Mouse (Mus musculus) intestine, embryonic 16.5 days (tissue): ENCODE results near the gene Lrrc29. TPM values are rescaled to one million over a fixed set of nuclear protein-coding genes. Genes with fewer than 3 reads are reported as not detected.

Experiments
- ATAC-seq: fragments of 200-750 bp; cut with Nextera tagmentation; 2 replicates; pipeline ENCODE4 v1.8.0; 2017; ENCODE audit warnings: moderate TSS enrichment, moderate library complexity
- H3K27ac ChIP-seq: fragments of 300-500 bp; sonication (generic); 2 replicates; pipeline ENCODE4 v1.5.1; 2014; ENCODE audit warnings: mild to moderate bottlenecking, low read length
- H3K27me3 ChIP-seq: fragments of 300-500 bp; sonication (generic); replicated peaks from 2 replicates; pipeline ENCODE4 v1.6.1; 2014; ENCODE audit warnings: low read length, control low read depth, mixed read lengths; ENCODE audit not compliant: control insufficient read depth, insufficient read depth
- H3K36me3 ChIP-seq: fragments of 300-500 bp; sonication (generic); 2 replicates; pipeline ENCODE4 v1.6.1; 2014; ENCODE audit warnings: low read length, control low read depth; ENCODE audit not compliant: control insufficient read depth, insufficient read depth
- H3K4me1 ChIP-seq: fragments of 300-500 bp; sonication (generic); 2 replicates; pipeline ENCODE4 v1.6.1; 2014; ENCODE audit warnings: low read length, control low read depth, mixed read lengths; ENCODE audit not compliant: control insufficient read depth, insufficient read depth
- H3K4me2 ChIP-seq: fragments of 300-500 bp; sonication (generic); 2 replicates; pipeline ENCODE4 v1.6.1; 2014; ENCODE audit warnings: low read depth, low read length, control low read depth
- H3K4me3 ChIP-seq: fragments of 300-500 bp; sonication (generic); 2 replicates; pipeline ENCODE4 v1.5.1; 2014; ENCODE audit warnings: mild to moderate bottlenecking, low read length
- H3K9ac ChIP-seq: fragments of 300-500 bp; sonication (generic); 2 replicates; pipeline ENCODE4 v1.6.1; 2014; ENCODE audit warnings: low read depth, low read length
- H3K9me3 ChIP-seq: fragments of 300-500 bp; sonication (generic); 2 replicates; pipeline ENCODE4 v1.6.1; 2016; ENCODE audit warnings: low read length, control low read depth; ENCODE audit not compliant: control insufficient read depth
- WGBS: fragments of 180-500 bp; shearing (Covaris S2); extraction: QIAGEN DNeasy Blood & Tissue Kit; methylation state at CpG from one replicate; pipeline ENCODE4 v1.1.7; 2014; 5-methylcytosine and 5-hydroxymethylcytosine counted together
- polyA plus RNA-seq: library from polyadenylated mRNA; unstranded; fragments of >200 nt; fragmentation: Nextera tagmentation; extraction: Ambion mirVana; gene quantifications from 2 replicates; pipeline ENCODE4 v1.2.1, GENCODE M21; 2015

Gene Lrrc29
- polyA plus RNA-seq = 1.5 and 1.8 TPM in 2 replicates

GRCm38 (mm10) chr8:105326141-105326672, at the start of gene Lrrc29, which contains the start of gene Tmem208:
Gene Lrrc29 (minus strand): TSS chr8:105326278.
Gene Tmem208 (plus strand): TSS chr8:105326354.
- Histone ChIP-seq H3K27me3 (no peaks in the 10 kb centered on the region), H3K27ac (peak within 1 kb of the TSS; percentile 87), H3K36me3 (peaks cover 16% of the 10 kb centered on the region), H3K4me1 (peaks cover 23% of the 10 kb centered on the region), H3K9me3 (no peaks in the 10 kb centered on the region), H3K4me2 (peak within 1 kb of the TSS; percentile 76), H3K9ac (peak within 1 kb of the TSS; percentile 88), H3K4me3 (peak within 1 kb of the TSS; percentile 88)
- ATAC-seq = peak; percentile 91
- WGBS = under 1% methylated on average over 36 of the region's 36 CpGs

- H3K36me3 ChIP-seq = no peaks in the 10 kb centered on the region
- no peaks in the 10 kb centered on the region for H3K27me3 ChIP-seq
- ATAC-seq = peak; percentile 63; the same call in 1 of the 2 replicates
- no peak overlapping the region for H3K27ac ChIP-seq
- no peak overlapping the region for H3K9ac ChIP-seq
- 27% methylated on average over 30 of the region's 33 CpGs for WGBS
- H3K4me1 ChIP-seq = peaks cover 3% of the 10 kb centered on the region; the same call in 1 of the 2 replicates
- H3K4me3 ChIP-seq = peak overlapping the region; percentile 15; the same call in 1 of the 2 replicates
- 0 out of 2 replicates have a peak, but pooled peaks cover 3% of the 10 kb centered on the region for H3K9me3 ChIP-seq
- H3K4me2 ChIP-seq = peak overlapping the region; percentile 35
Observed at GRCm38 (mm10) chr8:105374513-105374966, 48.5 kb upstream of the Lrrc29 start.

- H3K4me3 ChIP-seq = no peak within 1 kb of the TSS
- H3K9me3 ChIP-seq = 0 out of 2 replicates have a peak, but pooled peaks cover 3% of the 10 kb centered on the region
- H3K4me2 ChIP-seq = 0 out of 2 replicates have a peak within 1 kb of the TSS, but pooled peaks have one; percentile 35
- no peak for ATAC-seq
- no peaks in the 10 kb centered on the region for H3K36me3 ChIP-seq
- no peak within 1 kb of the TSS for H3K9ac ChIP-seq
- WGBS = 54% methylated on average over 2 of the region's 2 CpGs
- no peaks in the 10 kb centered on the region for H3K27me3 ChIP-seq
- H3K4me1 ChIP-seq = no peaks in the 10 kb centered on the region
- no peak within 1 kb of the TSS for H3K27ac ChIP-seq
Observed at GRCm38 (mm10) chr8:105373032-105373431, 47.0 kb upstream of the Lrrc29 start, which contains the start of gene Plekhg4. Gene Plekhg4 (plus strand): TSS chr8:105373274.

- Histone ChIP-seq H3K4me3 (no peak overlapping the region), H3K27ac (no peak overlapping the region), H3K27me3 (no peaks in the 10 kb centered on the region), H3K4me1 (no peaks in the 10 kb centered on the region), H3K9ac (no peak overlapping the region), H3K36me3 (no peaks in the 10 kb centered on the region), H3K4me2 (no peak overlapping the region), H3K9me3 (0 out of 2 replicates have a peak, but pooled peaks cover 3% of the 10 kb centered on the region)
- 81% methylated on average over 9 of the region's 9 CpGs for WGBS
- ATAC-seq = no peak
Observed at GRCm38 (mm10) chr8:105372473-105372872, 46.4 kb upstream of the Lrrc29 start.

- H3K9ac ChIP-seq = no peak overlapping the region
- H3K4me3 ChIP-seq = no peak overlapping the region
- H3K4me1 ChIP-seq = peaks cover 5% of the 10 kb centered on the region
- H3K36me3 ChIP-seq = no peaks in the 10 kb centered on the region
- no peak for ATAC-seq
- no peaks in the 10 kb centered on the region for H3K9me3 ChIP-seq
- H3K27me3 ChIP-seq = no peaks in the 10 kb centered on the region
- 67% methylated on average over 2 of the region's 2 CpGs for WGBS
- no peak overlapping the region for H3K4me2 ChIP-seq
- H3K27ac ChIP-seq = no peak overlapping the region
Observed at GRCm38 (mm10) chr8:105367107-105367506, 41.0 kb upstream of the Lrrc29 start.

GRCm38 (mm10) chr8:105361751-105362702, 35.9 kb upstream of the Lrrc29 start:
- H3K4me2 ChIP-seq = no peak overlapping the region
- peaks cover 5% of the 10 kb centered on the region for H3K4me1 ChIP-seq
- H3K27me3 ChIP-seq = no peaks in the 10 kb centered on the region
- H3K27ac ChIP-seq = peak overlapping the region; percentile 47
- H3K4me3 ChIP-seq = no peak overlapping the region
- H3K9me3 ChIP-seq = no peaks in the 10 kb centered on the region
- no peaks in the 10 kb centered on the region for H3K36me3 ChIP-seq
- H3K9ac ChIP-seq = no peak overlapping the region
- ATAC-seq = peak; percentile 39
- WGBS = 53% methylated on average over 12 of the region's 12 CpGs

GRCm38 (mm10) chr8:105359646-105360045, 33.6 kb upstream of the Lrrc29 start:
- ATAC-seq = peak; percentile 43; the same call in 1 of the 2 replicates

GRCm38 (mm10) chr8:105359208-105359607, 33.1 kb upstream of the Lrrc29 start:
- Histone ChIP-seq H3K27me3 (no peaks in the 10 kb centered on the region), H3K9ac (no peak overlapping the region), H3K9me3 (no peaks in the 10 kb centered on the region), H3K27ac (no peak overlapping the region), H3K36me3 (no peaks in the 10 kb centered on the region), H3K4me1 (peaks cover 13% of the 10 kb centered on the region), H3K4me3 (no peak overlapping the region), H3K4me2 (no peak overlapping the region)
- ATAC-seq = no peak
- WGBS = 71% methylated on average over 15 of the region's 15 CpGs

More at GRCm38 (mm10) chr8:105359646-105360045, 33.6 kb upstream of the Lrrc29 start:
- Histone ChIP-seq H3K9me3 (no peaks in the 10 kb centered on the region), H3K36me3 (no peaks in the 10 kb centered on the region), H3K4me1 (peaks cover 13% of the 10 kb centered on the region), H3K9ac (no peak overlapping the region), H3K27ac (no peak overlapping the region), H3K4me2 (no peak overlapping the region), H3K4me3 (no peak overlapping the region), H3K27me3 (no peaks in the 10 kb centered on the region)
- WGBS = 40% methylated on average over 4 of the region's 4 CpGs

- Histone ChIP-seq H3K9me3 (no peaks in the 10 kb centered on the region), H3K4me1 (peaks cover 8% of the 10 kb centered on the region; the same call in 1 of the 2 replicates), H3K27me3 (no peaks in the 10 kb centered on the region), H3K36me3 (no peaks in the 10 kb centered on the region), H3K9ac (no peak overlapping the region), H3K27ac (no peak overlapping the region), H3K4me3 (no peak overlapping the region), H3K4me2 (no peak overlapping the region)
- WGBS = 85% methylated on average over 14 of the region's 14 CpGs
- no peak for ATAC-seq
Observed at GRCm38 (mm10) chr8:105356681-105357080, 30.6 kb upstream of the Lrrc29 start.
